11 mouse cellular contexts compared by ENCODE assay signal in the genomic region with DNA sequence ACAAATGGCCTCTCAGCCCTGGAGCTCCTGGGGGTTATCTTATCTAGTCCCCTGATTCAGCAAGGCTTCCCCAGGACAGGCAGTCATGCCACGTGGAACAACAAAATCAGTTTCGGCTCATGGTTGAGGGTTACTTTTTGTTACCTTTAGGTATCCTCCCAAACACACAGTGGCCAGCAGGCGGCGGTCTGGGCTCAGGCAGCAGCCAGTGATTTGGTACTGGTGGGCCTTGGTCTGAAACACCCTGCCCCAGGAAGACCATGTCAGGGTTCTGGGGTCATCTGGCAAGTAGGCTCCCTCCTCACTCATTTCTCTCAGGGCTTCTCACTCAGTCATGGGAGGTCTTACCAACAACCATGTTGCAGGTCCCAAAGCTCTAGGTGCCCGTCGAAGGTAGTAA. TPM values are rescaled to one million over a fixed set of nuclear protein-coding genes. Genes with fewer than 3 reads are reported as not detected.
DNase-seq lines count a peak whose midpoint lies in the region; ATAC-seq and TF ChIP-seq lines count a peak whose summit lies in the region.
"Had no signal": no experiment of that assay in that cellular context is flagged by ENCODE, and none has a peak within 500 bp of the region (broad histone marks: within the 10 kb centered on the region; RNA-seq: fewer than 3 reads in every experiment).

No protein-coding gene starts in this region.

- no peak overlapping the region for H3K27ac ChIP-seq in forebrain, embryonic 11.5 days (ENCODE audit: low read depth, low read length)
- no peak overlapping the region for H3K27ac ChIP-seq in forebrain, embryonic 16.5 days (ENCODE audit: low read length)
- H3K27ac ChIP-seq in ES-E14 (ENCODE audit: insufficient read depth, low read depth, low read length, poor library complexity, severe bottlenecking): no peak overlapping the region
- H3K27ac ChIP-seq in limb, embryonic 10.5 days: no peak overlapping the region

- no peak overlapping the region for H3K4me3 ChIP-seq in forebrain, embryonic 11.5 days (ENCODE audit: low read depth, low read length)
- no peak overlapping the region for H3K4me3 ChIP-seq in forebrain, embryonic 16.5 days (replicated peaks; ENCODE audit: low read length)
- H3K4me3 ChIP-seq in ES-E14 (ENCODE audit: insufficient read depth in 1 of 2, low read depth in 1 of 2, low read length in 2 of 2, poor library complexity in 1 of 2, severe bottlenecking in 1 of 2): no peak overlapping the region
- H3K4me3 ChIP-seq in limb, embryonic 10.5 days: no peak overlapping the region
- H3K4me3 ChIP-seq: myocyte had no signal

- H3K36me3 ChIP-seq in forebrain, embryonic 11.5 days (ENCODE audit: control insufficient read depth, insufficient read depth, low read length): no peaks in the 10 kb centered on the region
- H3K36me3 ChIP-seq in forebrain, embryonic 16.5 days (ENCODE audit: control insufficient read depth, insufficient read depth): no peaks in the 10 kb centered on the region
- 0 out of 2 replicates have a peak, but pooled peaks cover 5% of the 10 kb centered on the region for H3K36me3 ChIP-seq in ES-E14 (ENCODE audit: control insufficient read depth, insufficient read depth, low read length, poor library complexity, severe bottlenecking)
- 0 out of 2 replicates have a peak, but pooled peaks cover 2% of the 10 kb centered on the region for H3K36me3 ChIP-seq in limb, embryonic 10.5 days

- ATAC-seq in forebrain, embryonic 11.5 days (replicated peaks; ENCODE audit: low FRiP score): no peak
- no peak for ATAC-seq in forebrain, embryonic 16.5 days

- H3K27me3 ChIP-seq in forebrain, embryonic 11.5 days (ENCODE audit: control insufficient read depth, insufficient read depth, low read length): no peaks in the 10 kb centered on the region
- no peaks in the 10 kb centered on the region for H3K27me3 ChIP-seq in forebrain, embryonic 16.5 days (replicated peaks; ENCODE audit: control insufficient read depth, insufficient read depth, low read length)
- no peaks in the 10 kb centered on the region for H3K27me3 ChIP-seq in limb, embryonic 10.5 days (ENCODE audit: low read depth, poor library complexity, severe bottlenecking)

- H3K4me1 ChIP-seq in forebrain, embryonic 11.5 days (replicated peaks; ENCODE audit: control insufficient read depth, insufficient read depth, low read length): no peaks in the 10 kb centered on the region
- no peaks in the 10 kb centered on the region for H3K4me1 ChIP-seq in forebrain, embryonic 16.5 days (replicated peaks; ENCODE audit: control insufficient read depth, insufficient read depth, low read length)
- peaks cover 0 to 3% of the 10 kb centered on the region in 2 experiments; a peak in 1 of 4 replicates for H3K4me1 ChIP-seq in ES-E14 (ENCODE audit: control insufficient read depth in 2 of 2, insufficient read depth in 2 of 2, low read length in 2 of 2, poor library complexity in 1 of 2)
- no peaks in the 10 kb centered on the region for H3K4me1 ChIP-seq in limb, embryonic 10.5 days

- no peak overlapping the region for H3K9ac ChIP-seq in forebrain, embryonic 11.5 days (ENCODE audit: low read length)
- no peak overlapping the region for H3K9ac ChIP-seq in forebrain, embryonic 16.5 days (replicated peaks; ENCODE audit: low read depth, low read length)
- H3K9ac ChIP-seq in ES-E14 (ENCODE audit: insufficient read depth, low read depth, low read length, poor library complexity, severe bottlenecking): no peak overlapping the region

- WGBS in forebrain, embryonic 11.5 days: 62% methylated on average over 6 of the region's 6 CpGs
- WGBS in forebrain, embryonic 16.5 days: 65% methylated on average over 6 of the region's 6 CpGs
- WGBS in limb, embryonic 10.5 days: 64% methylated on average over 6 of the region's 6 CpGs

- DNase-seq in forebrain, embryonic 11.5 days (ENCODE audit: low spot score): peak; percentile 57
- DNase-seq in layer of hippocampus, postnatal 10 days (ENCODE audit: low spot score in 2 of 2): peak; percentile 11 to 19
- DNase-seq in layer of hippocampus, adult 18-20 months (ENCODE audit: low spot score in 2 of 2): no peak
- DNase-seq in ES-E14 (ENCODE audit: low read depth, low spot score): peak; percentile 12
- peak; percentile 37 for DNase-seq in limb, embryonic 10.5 days (ENCODE audit: low spot score)
- DNase-seq in spleen, adult 12 weeks (ENCODE audit: low spot score): no peak
- no peak for DNase-seq in ovary, postnatal 14 days (ENCODE audit: low spot score)

- in situ Hi-C loops in ES-E14 (cut with MboI; ENCODE audit: low sequenced_read_pairs in 2 of 2, unreplicated experiment in 2 of 2): loop anchor here in 1 of 2 experiments (25.0 kb wide), 1 partner anchor 225 kb away; a partner anchor contains a TSS

- H3K9me3 ChIP-seq in forebrain, embryonic 11.5 days (ENCODE audit: control insufficient read depth, low read length): no peaks in the 10 kb centered on the region
- no peaks in the 10 kb centered on the region for H3K9me3 ChIP-seq in forebrain, embryonic 16.5 days (ENCODE audit: control insufficient read depth, low read length)
- H3K9me3 ChIP-seq in ES-E14 (ENCODE audit: control insufficient read depth, insufficient read depth, low read depth, low read length): no peaks in the 10 kb centered on the region
- no peaks in the 10 kb centered on the region for H3K9me3 ChIP-seq in limb, embryonic 10.5 days (replicated peaks)

- H3K4me2 ChIP-seq in forebrain, embryonic 11.5 days (ENCODE audit: low read depth, low read length, severe bottlenecking): no peak overlapping the region
- no peak overlapping the region for H3K4me2 ChIP-seq in forebrain, embryonic 16.5 days (ENCODE audit: low read length)

TF ChIP-seq in ES-E14, 5 proteins besides CTCF, POLR2A, EP300 and RAD21:
- no peak for TF ChIP-seq CHD2 (IDR thresholded peaks at IDR 0.05; ENCODE audit: low read depth, low read length)
- no peak for TF ChIP-seq HCFC1 (IDR thresholded peaks at IDR 0.05; ENCODE audit: borderline replicate concordance, insufficient read depth, low read length)

RNA-seq across cellular contexts. Expression of a gene that starts 29.6 kb away (rescaled TPM):
- 73.9 and 87.7 TPM in 2 replicates for polyA plus RNA-seq in forebrain, embryonic 11.5 days (2014; fragmentation: Nextera tagmentation; extraction: Ambion mirVana)
- polyA plus RNA-seq in forebrain, embryonic 16.5 days (2015; fragmentation: Nextera tagmentation; extraction: Ambion mirVana): 53.3 and 56.7 TPM in 2 replicates
- total RNA-seq in layer of hippocampus, postnatal 10 days (2021): 10 to 100 TPM; 23.7 to 41.6 TPM
- 10 to 100 TPM; 22.1 to 28.9 TPM for total RNA-seq in layer of hippocampus, adult 18-20 months (2021)
- 44.7 and 115 TPM in 2 replicates for total RNA-seq in ES-E14 (2012; rRNA removed)
- polyA plus RNA-seq in limb, embryonic 10.5 days (2016; fragmentation: Nextera tagmentation; extraction: Ambion mirVana): 63.3 and 77.2 TPM in 2 replicates

RNA-seq across cellular contexts. Expression of a gene that starts 29.7 kb away (rescaled TPM):
- polyA plus RNA-seq in forebrain, embryonic 11.5 days (2014; fragmentation: Nextera tagmentation; extraction: Ambion mirVana): not detected in 2 replicates
- polyA plus RNA-seq in forebrain, embryonic 16.5 days (2015; fragmentation: Nextera tagmentation; extraction: Ambion mirVana): not detected in 2 replicates
- not detected for total RNA-seq in layer of hippocampus, postnatal 10 days (2021)
- total RNA-seq in layer of hippocampus, adult 18-20 months (2021): not detected
- total RNA-seq in ES-E14 (2012; rRNA removed): 24.1 and 29.4 TPM in 2 replicates
- polyA plus RNA-seq in limb, embryonic 10.5 days (2016; fragmentation: Nextera tagmentation; extraction: Ambion mirVana): not detected in 2 replicates
- total RNA-seq: left cerebral cortex, postnatal 10 days had no signal
- polyA plus RNA-seq: heart, embryonic 14.5 days had no signal

RNA-seq across cellular contexts. Expression of a gene that starts 33.1 kb away (rescaled TPM):
- polyA plus RNA-seq in forebrain, embryonic 11.5 days (2014; fragmentation: Nextera tagmentation; extraction: Ambion mirVana): 4.4 and 5.2 TPM in 2 replicates
- polyA plus RNA-seq in forebrain, embryonic 16.5 days (2015; fragmentation: Nextera tagmentation; extraction: Ambion mirVana): 1.1 and 2.2 TPM in 2 replicates
- total RNA-seq in layer of hippocampus, postnatal 10 days (2021): 1 to 10 TPM; 4.4 to 4.8 TPM
- 1 to 10 TPM; 2.9 to 3.6 TPM for total RNA-seq in layer of hippocampus, adult 18-20 months (2021)
- total RNA-seq in ES-E14 (2012; rRNA removed): 11.5 and 19.5 TPM in 2 replicates
- polyA plus RNA-seq in limb, embryonic 10.5 days (2016; fragmentation: Nextera tagmentation; extraction: Ambion mirVana): 3.8 and 5.7 TPM in 2 replicates

RNA-seq across cellular contexts. Expression of a gene that starts 51.9 kb away (rescaled TPM):
- 101 and 109 TPM in 2 replicates for polyA plus RNA-seq in forebrain, embryonic 11.5 days (2014; fragmentation: Nextera tagmentation; extraction: Ambion mirVana)
- 124 and 132 TPM in 2 replicates for polyA plus RNA-seq in forebrain, embryonic 16.5 days (2015; fragmentation: Nextera tagmentation; extraction: Ambion mirVana)
- 10 to 100 TPM; 77.0 to 83.5 TPM for total RNA-seq in layer of hippocampus, postnatal 10 days (2021)
- 10 to 100 TPM; 58.9 to 62.2 TPM for total RNA-seq in layer of hippocampus, adult 18-20 months (2021)
- total RNA-seq in ES-E14 (2012; rRNA removed): 28.4 and 65.9 TPM in 2 replicates
- 91.9 and 96.1 TPM in 2 replicates for polyA plus RNA-seq in limb, embryonic 10.5 days (2016; fragmentation: Nextera tagmentation; extraction: Ambion mirVana)

Comparison
In these comparisons a context has a peak if more than half of its experiments do, and no peak if none do; other contexts are left out.
1. DNase-seq: peak in forebrain, embryonic 11.5 days (single experiment), layer of hippocampus, postnatal 10 days (2 of 2), ES-E14 (single experiment) and limb, embryonic 10.5 days (single experiment); none in layer of hippocampus, adult 18-20 months (0 of 2), spleen, adult 12 weeks (single experiment) and ovary, postnatal 14 days (single experiment).
2. RNA of a gene that starts 29.7 kb away (total RNA-seq): 24.1 to 29.4 TPM in ES-E14; not detected in layer of hippocampus, postnatal 10 days and not detected in layer of hippocampus, adult 18-20 months; every median in the first group is over 10 times any median in the second.